Mouse (Mus musculus) liver, postnatal 0 days (tissue): ENCODE measurements at regions not wholly inside any gene's neighbourhood (a gene's known extent, or its start where the extent isn't known, plus 50 kb on each side); places are given as distances from the start of the nearest gene placed in this dataset.

ENCODE experiments used
- ATAC-seq: fragments of 200-750 bp; cut with Nextera tagmentation; 2 replicates; pipeline ENCODE4 v1.8.0; 2017; ENCODE audit warnings: mild to moderate bottlenecking, moderate library complexity
- DNase-seq: peaks from one replicate; pipeline ENCODE4 v3.0.0-alpha.2; 2016
- H3K27ac ChIP-seq: fragments of 300-500 bp; sonication (generic); 2 replicates; pipeline ENCODE4 v1.5.1; 2014; ENCODE audit warnings: antibody characterized with exemption, moderate library complexity, mild to moderate bottlenecking, low read depth
- H3K27me3 ChIP-seq: fragments of 300-500 bp; sonication (generic); 2 replicates; pipeline ENCODE4 v1.6.1; 2014; ENCODE audit warnings: low read length, control low read depth, mixed read lengths; ENCODE audit not compliant: insufficient read depth
- H3K36me3 ChIP-seq: fragments of 300-500 bp; sonication (generic); replicated peaks from 2 replicates; pipeline ENCODE4 v1.6.1; 2014; ENCODE audit warnings: mild to moderate bottlenecking, control low read depth, low read length, moderate library complexity, mixed read lengths; ENCODE audit not compliant: insufficient read depth
- H3K4me1 ChIP-seq: fragments of 300-500 bp; sonication (generic); 2 replicates; pipeline ENCODE4 v1.6.1; 2014; ENCODE audit warnings: antibody characterized with exemption, mild to moderate bottlenecking, control low read depth; ENCODE audit not compliant: insufficient read depth
- H3K4me2 ChIP-seq: fragments of 300-500 bp; sonication (generic); 2 replicates; pipeline ENCODE4 v1.6.1; 2014; ENCODE audit warnings: low read depth, mild to moderate bottlenecking, low read length, moderate library complexity, mixed read lengths
- H3K4me3 ChIP-seq: fragments of 300-500 bp; sonication (generic); 2 replicates; pipeline ENCODE4 v1.5.1; 2014; ENCODE audit warnings: low read depth, low read length
- H3K9ac ChIP-seq: fragments of 300-500 bp; sonication (generic); replicated peaks from 2 replicates; pipeline ENCODE4 v1.6.1; 2014; ENCODE audit warnings: mild to moderate bottlenecking, moderate library complexity
- H3K9me3 ChIP-seq: fragments of 300-500 bp; sonication (generic); 2 replicates; pipeline ENCODE4 v1.6.1; 2016; ENCODE audit warnings: mild to moderate bottlenecking, control low read depth, low read length, mixed read lengths
- CTCF ChIP-seq: sonication (generic); IDR thresholded peaks from 2 replicates; pipeline ENCODE4 v1.5.1; 2016; ENCODE audit warnings: antibody characterized with exemption, low read depth
- EP300 ChIP-seq: IDR thresholded peaks from 2 replicates; pipeline ENCODE4 v1.6.1; 2016; ENCODE audit warnings: antibody characterized with exemption, low read depth, mild to moderate bottlenecking
- WGBS: fragments of 180-500 bp; shearing (Covaris S2); extraction: QIAGEN DNeasy Blood & Tissue Kit; methylation state at CpG from one replicate; pipeline ENCODE4 v1.1.7; 2014; ENCODE audit not compliant: insufficient replicate concordance; 5-methylcytosine and 5-hydroxymethylcytosine counted together

GRCm38 (mm10) chr19:26340155-26340554 is 264.7 kb upstream of the Smarca2 start:
- Histone ChIP-seq H3K27me3 (no peaks in the 10 kb centered on the region), H3K4me3 (no peak overlapping the region), H3K9ac (no peak overlapping the region), H3K27ac (no peak overlapping the region), H3K9me3 (no peaks in the 10 kb centered on the region), H3K4me1 (no peaks in the 10 kb centered on the region), H3K36me3 (no peaks in the 10 kb centered on the region), H3K4me2 (no peak overlapping the region)
- TF ChIP-seq CTCF = no peak
- TF ChIP-seq EP300 = no peak
- DNase-seq (no peak), ATAC-seq (no peak)
- WGBS = 56% methylated on average over 3 of the region's 3 CpGs

GRCm38 (mm10) chr19:26355054-26355453 is 249.8 kb upstream of the Smarca2 start:
- no peaks in the 10 kb centered on the region for H3K9me3 ChIP-seq
- H3K27me3 ChIP-seq = no peaks in the 10 kb centered on the region
- H3K36me3 ChIP-seq = no peaks in the 10 kb centered on the region
- no peak overlapping the region for H3K4me2 ChIP-seq
- H3K9ac ChIP-seq = no peak overlapping the region
- no peak overlapping the region for H3K4me3 ChIP-seq
- ATAC-seq = no peak
- 82% methylated on average over 7 of the region's 7 CpGs for WGBS
- TF ChIP-seq EP300 (no peak), CTCF (no peak)
- no peak for DNase-seq
- no peaks in the 10 kb centered on the region for H3K4me1 ChIP-seq
- H3K27ac ChIP-seq = no peak overlapping the region

- TF ChIP-seq EP300 = no peak
- no peak for TF ChIP-seq CTCF
- no peak for DNase-seq
These were observed 220.9 kb upstream of the Smarca2 start for GRCm38 (mm10) chr19:26383961-26384381.

GRCm38 (mm10) chr19:26386075-26386474 is 218.8 kb upstream of the Smarca2 start:
- DNase-seq = no peak
- no peak overlapping the region for H3K4me3 ChIP-seq
- no peaks in the 10 kb centered on the region for H3K4me1 ChIP-seq
- H3K4me2 ChIP-seq = no peak overlapping the region
- H3K27me3 ChIP-seq = no peaks in the 10 kb centered on the region
- H3K9ac ChIP-seq = no peak overlapping the region
- no peak overlapping the region for H3K27ac ChIP-seq
- no peaks in the 10 kb centered on the region for H3K9me3 ChIP-seq
- ATAC-seq = no peak
- TF ChIP-seq EP300 = no peak
- no peak for TF ChIP-seq CTCF
- no peaks in the 10 kb centered on the region for H3K36me3 ChIP-seq

More at GRCm38 (mm10) chr19:26383961-26384381, 220.9 kb upstream of the Smarca2 start:
- Histone ChIP-seq H3K9ac (no peak overlapping the region), H3K4me3 (no peak overlapping the region), H3K4me2 (no peak overlapping the region), H3K9me3 (no peaks in the 10 kb centered on the region), H3K27me3 (no peaks in the 10 kb centered on the region), H3K36me3 (no peaks in the 10 kb centered on the region), H3K27ac (no peak overlapping the region), H3K4me1 (no peaks in the 10 kb centered on the region)
- no peak for ATAC-seq
- 71% methylated on average over 4 of the region's 4 CpGs for WGBS

GRCm38 (mm10) chr19:26412684-26413083 is 192.2 kb upstream of the Smarca2 start:
- 75% methylated on average over 2 of the region's 2 CpGs for WGBS
- no peak for ATAC-seq
- H3K9me3 ChIP-seq = no peaks in the 10 kb centered on the region

GRCm38 (mm10) chr19:26414476-26415024 is 190.3 kb upstream of the Smarca2 start:
- no peak for DNase-seq
- Histone ChIP-seq H3K36me3 (no peaks in the 10 kb centered on the region), H3K9ac (no peak overlapping the region), H3K4me3 (no peak overlapping the region), H3K4me2 (no peak overlapping the region), H3K4me1 (no peaks in the 10 kb centered on the region), H3K27me3 (no peaks in the 10 kb centered on the region), H3K27ac (no peak overlapping the region), H3K9me3 (no peaks in the 10 kb centered on the region)
- WGBS = 68% methylated on average over 6 of the region's 6 CpGs
- no peak for ATAC-seq
- TF ChIP-seq CTCF (no peak), EP300 (no peak)

More at GRCm38 (mm10) chr19:26412684-26413083, 192.2 kb upstream of the Smarca2 start:
- Histone ChIP-seq H3K4me3 (no peak overlapping the region), H3K27me3 (no peaks in the 10 kb centered on the region), H3K36me3 (no peaks in the 10 kb centered on the region), H3K27ac (no peak overlapping the region), H3K4me2 (no peak overlapping the region), H3K4me1 (no peaks in the 10 kb centered on the region), H3K9ac (no peak overlapping the region)
- TF ChIP-seq CTCF (no peak), EP300 (no peak)
- no peak for DNase-seq

GRCm38 (mm10) chr19:26419781-26420180 is 185.1 kb upstream of the Smarca2 start:
- no peak for TF ChIP-seq CTCF
- DNase-seq (no peak), ATAC-seq (no peak)
- Histone ChIP-seq H3K36me3 (no peaks in the 10 kb centered on the region), H3K9me3 (no peaks in the 10 kb centered on the region), H3K4me1 (no peaks in the 10 kb centered on the region), H3K9ac (no peak overlapping the region), H3K27ac (no peak overlapping the region), H3K27me3 (no peaks in the 10 kb centered on the region), H3K4me3 (no peak overlapping the region), H3K4me2 (no peak overlapping the region)
- 52% methylated on average over 2 of the region's 2 CpGs for WGBS
